Mouse (Mus musculus) heart, adult 2 months (tissue): ENCODE data around the gene Vps25.

Source experiments
- CTCF ChIP-seq: fragments of 200-600 bp; IDR thresholded peaks from 2 replicates; pipeline ENCODE4 v1.8.1; 2022; ENCODE audit warnings: antibody characterized with exemption, mild to moderate bottlenecking, moderate library complexity
- EP300 ChIP-seq: fragments of 200-500 bp; IDR thresholded peaks from 2 replicates; pipeline ENCODE4 v1.6.1; 2011; ENCODE audit warnings: low read depth, low read length, control low read depth; ENCODE audit not compliant: insufficient read depth
- POLR2A ChIP-seq: fragments of 200-500 bp; IDR thresholded peaks from 2 replicates; pipeline ENCODE4 v1.6.1; 2011; ENCODE audit warnings: mild to moderate bottlenecking, low read depth, low read length, control low read depth; ENCODE audit not compliant: insufficient read depth

- TF ChIP-seq CTCF: no peak
- no peak for TF ChIP-seq POLR2A
- TF ChIP-seq EP300: no peak
These were observed 29.4 kb downstream of the Vps25 start for GRCm38 (mm10) chr11:101282896-101283295.
